Mouse (Mus musculus) megakaryocyte, embryonic 14.5 days (primary cell): Measurements from ENCODE around the gene Nt5c3. TPM values are rescaled to one million over a fixed set of nuclear protein-coding genes. Genes with fewer than 3 reads are reported as not detected.

ENCODE experiments used
- H3K27me3 ChIP-seq: replicated peaks from 2 replicates; pipeline ENCODE3; 2012; ENCODE audit warnings: inconsistent platforms
- H3K36me3 ChIP-seq: replicated peaks from 2 replicates; pipeline ENCODE3; 2012; ENCODE audit warnings: low read length, inconsistent platforms, mixed read lengths
- H3K4me1 ChIP-seq: 2 replicates; pipeline ENCODE4 v1.6.1; 2012; ENCODE audit warnings: inconsistent platforms
- H3K4me3 ChIP-seq: replicated peaks from 2 replicates; pipeline ENCODE3; 2012; ENCODE audit warnings: moderate library complexity, mild to moderate bottlenecking, inconsistent platforms
- H3K9me3 ChIP-seq: 2 replicates; pipeline ENCODE4 v1.6.1; 2012; ENCODE audit warnings: inconsistent platforms
- FLI1 ChIP-seq: IDR thresholded peaks from 2 replicates; pipeline ENCODE4 v1.6.1; 2012; ENCODE audit warnings: low read length, inconsistent platforms, mixed read lengths
- GATA1 ChIP-seq: IDR thresholded peaks from 3 replicates; pipeline ENCODE4 v1.6.1; 2012; ENCODE audit warnings: mixed read lengths, low read length, inconsistent platforms, borderline replicate concordance
- polyA plus RNA-seq: library from polyadenylated mRNA; stranded (reverse); fragments of >175 nt; gene quantifications from 2 replicates; pipeline ENCODE4 v1.2.3, GENCODE M21; 2012; ENCODE audit warnings: low replicate concordance; ENCODE audit not compliant: insufficient read depth

The Nt5c3 gene
- polyA plus RNA-seq, 1 experiment = 108 TPM

DNA sequence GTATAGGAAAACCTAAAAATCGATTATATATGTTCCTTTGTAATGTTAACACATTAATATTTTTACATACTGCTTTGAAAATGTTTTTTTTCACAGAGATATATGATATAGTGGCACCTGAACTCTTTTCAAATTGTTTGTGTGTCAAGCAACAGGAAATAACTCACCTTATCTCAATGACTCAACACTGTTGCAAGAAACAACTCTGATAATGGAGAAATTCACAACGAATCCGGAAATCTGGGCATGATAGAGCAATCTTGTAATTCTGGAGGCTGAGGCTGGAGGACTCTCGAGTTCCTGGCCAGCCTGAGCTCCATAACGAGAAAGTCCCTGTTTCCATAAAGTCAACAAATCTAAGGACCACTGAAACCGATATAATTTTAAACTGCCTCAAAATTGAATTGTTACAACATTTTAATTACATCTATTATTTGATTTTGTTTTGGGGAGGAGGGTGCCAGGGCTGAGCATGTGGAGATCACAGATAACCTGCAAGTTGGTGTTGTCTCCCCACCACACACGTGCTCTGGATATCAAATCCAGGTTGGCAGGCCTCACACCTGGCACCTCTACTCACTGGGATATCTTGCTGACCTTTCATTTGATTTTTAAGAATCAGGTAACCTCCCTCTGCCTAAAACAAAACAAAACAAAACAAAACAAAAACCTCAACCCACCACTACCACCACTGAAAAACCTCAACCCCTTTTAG lies 4.2 kb downstream of the Nt5c3 start:
- Histone ChIP-seq H3K36me3 (peaks cover 48% of the 10 kb centered on the region), H3K4me1 (peaks cover 66% of the 10 kb centered on the region), H3K27me3 (no peaks in the 10 kb centered on the region), H3K4me3 (peak overlapping the region; percentile 97), H3K9me3 (peaks cover 3% of the 10 kb centered on the region)
- TF ChIP-seq GATA1 (no peak), FLI1 (no peak)

DNA sequence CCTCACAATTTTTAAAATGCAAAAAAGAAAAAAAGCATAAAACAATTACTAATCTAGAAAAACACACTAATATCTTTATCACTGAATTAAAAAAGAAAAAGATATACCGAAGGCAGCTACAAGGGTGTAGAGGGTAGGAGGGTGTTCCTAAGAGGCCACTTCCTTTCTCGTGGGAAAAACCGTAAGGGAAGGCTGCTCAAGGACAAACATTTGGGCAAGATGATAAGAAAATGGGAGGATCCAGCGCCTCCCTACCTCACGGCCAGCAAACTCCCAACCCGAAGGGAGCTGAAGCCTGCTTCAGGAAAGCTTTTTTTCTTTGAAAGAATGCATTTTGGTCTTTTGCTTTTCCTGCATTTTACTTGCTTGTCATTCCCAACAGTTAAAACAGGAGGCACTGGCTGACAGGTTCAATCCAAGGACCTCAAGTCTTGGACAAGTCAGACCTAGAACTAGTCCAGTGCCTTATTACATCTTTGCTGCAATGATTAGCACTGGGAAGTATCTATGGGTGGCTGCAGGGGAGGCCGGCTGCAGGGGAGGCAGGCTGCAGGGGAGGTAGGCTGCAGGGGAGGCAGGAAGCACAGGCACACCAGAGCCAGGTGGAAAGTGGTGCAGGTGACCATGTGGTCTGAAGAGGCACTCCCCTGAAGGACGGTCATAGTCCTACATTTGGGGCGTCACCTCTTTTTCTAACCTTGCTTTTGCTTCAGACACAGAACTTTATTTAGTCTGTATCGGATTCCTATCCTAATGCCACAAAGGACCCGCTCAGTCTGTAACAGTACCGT lies 6.0 kb downstream of the Nt5c3 start:
- TF ChIP-seq GATA1 (no peak), FLI1 (no peak)
- H3K4me1 ChIP-seq = peaks cover 79% of the 10 kb centered on the region
- H3K36me3 ChIP-seq = peaks cover 60% of the 10 kb centered on the region
- H3K9me3 ChIP-seq = peaks cover 6% of the 10 kb centered on the region
- H3K27me3 ChIP-seq = no peaks in the 10 kb centered on the region
- peak overlapping the region; percentile 97 for H3K4me3 ChIP-seq

DNA sequence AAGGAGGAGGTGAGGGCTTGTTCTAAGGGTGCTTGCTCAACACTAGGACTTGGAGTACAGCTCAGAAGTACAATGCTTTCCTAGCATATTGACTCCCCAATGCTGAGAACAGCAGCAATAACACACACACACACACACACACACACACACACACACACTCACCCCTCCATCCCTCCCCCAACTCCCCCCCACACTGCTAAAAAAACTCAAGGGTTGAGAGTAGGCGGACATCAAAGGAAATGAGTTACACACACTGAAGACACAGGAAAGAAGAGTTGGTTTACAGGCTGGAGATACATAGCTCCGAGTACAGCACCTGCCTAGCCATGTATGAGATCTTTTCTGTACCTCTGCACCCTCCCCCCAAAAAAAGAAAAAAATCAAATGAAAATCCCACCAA lies 7.5 kb downstream of the Nt5c3 start:
- Histone ChIP-seq H3K27me3 (no peaks in the 10 kb centered on the region), H3K36me3 (peaks cover 66% of the 10 kb centered on the region), H3K4me1 (peaks cover 94% of the 10 kb centered on the region), H3K9me3 (peaks cover 6% of the 10 kb centered on the region), H3K4me3 (peak overlapping the region; percentile 97)
- TF ChIP-seq FLI1 (no peak), GATA1 (no peak)

DNA sequence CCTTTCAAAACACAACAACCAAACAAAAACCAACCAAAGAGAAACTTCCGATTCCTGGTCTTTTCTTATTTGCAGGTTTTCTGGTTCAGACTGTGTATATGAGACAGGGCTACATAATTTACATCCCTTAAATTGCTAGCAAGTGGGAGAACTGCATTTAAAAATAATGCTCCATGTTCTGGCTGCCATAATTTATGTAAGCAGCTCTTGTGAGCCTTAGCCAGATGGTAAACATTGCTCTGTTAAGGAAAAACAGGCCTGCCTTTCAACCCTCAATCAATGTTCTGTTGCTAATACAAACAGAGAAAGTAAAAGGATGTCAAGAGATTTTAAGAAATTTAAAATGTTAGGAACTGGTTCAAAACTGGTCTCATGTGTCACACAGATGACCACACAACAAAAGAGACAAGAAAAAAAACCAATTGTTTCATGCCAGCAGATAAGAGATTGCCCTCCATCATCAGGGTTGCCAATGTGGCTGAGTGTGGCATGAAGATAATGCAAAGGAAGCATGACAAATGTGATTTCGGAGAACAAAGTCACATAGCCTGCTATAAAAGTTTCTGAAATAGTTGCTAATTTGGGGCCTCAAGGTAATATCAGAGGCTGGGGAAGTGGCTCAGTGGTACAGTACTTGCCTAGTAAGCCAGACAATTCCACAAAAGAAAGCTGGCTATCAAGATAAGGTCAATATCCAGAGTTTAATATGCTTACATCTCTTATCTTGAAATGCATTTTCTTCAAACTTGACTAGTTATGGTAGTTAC lies 10.5 kb downstream of the Nt5c3 start:
- Histone ChIP-seq H3K4me1 (peaks cover 98% of the 10 kb centered on the region), H3K9me3 (peaks cover 6% of the 10 kb centered on the region), H3K27me3 (no peaks in the 10 kb centered on the region), H3K4me3 (peak overlapping the region; percentile 83), H3K36me3 (peaks cover 68% of the 10 kb centered on the region)
- peak; percentile 95; the same call in 2 of the 3 replicates for TF ChIP-seq GATA1
- TF ChIP-seq FLI1 = no peak

DNA sequence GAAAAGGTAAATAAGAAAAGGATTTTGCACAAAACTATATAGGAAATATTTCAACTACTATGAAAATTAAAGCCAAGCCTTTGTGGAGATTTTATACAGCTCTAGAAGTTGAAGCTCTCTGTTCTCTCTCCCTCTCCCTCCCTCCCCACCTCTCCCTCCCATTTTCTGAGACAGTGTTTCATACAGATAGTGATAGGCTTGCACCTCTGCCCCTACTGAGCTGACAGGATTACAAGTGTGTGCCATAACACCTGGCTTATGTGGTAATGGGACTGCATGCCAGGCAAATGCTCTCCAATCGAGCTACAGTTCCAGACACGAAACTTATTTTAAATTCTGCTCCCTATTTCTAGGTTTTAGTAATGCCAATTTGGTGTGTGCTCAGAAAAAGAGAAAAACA lies 12.8 kb downstream of the Nt5c3 start:
- no peak for TF ChIP-seq GATA1
- no peak for TF ChIP-seq FLI1
- H3K36me3 ChIP-seq = peaks cover 80% of the 10 kb centered on the region
- no peaks in the 10 kb centered on the region for H3K27me3 ChIP-seq
- H3K4me1 ChIP-seq = peaks cover 99% of the 10 kb centered on the region
- H3K4me3 ChIP-seq = peak overlapping the region; percentile 76
- H3K9me3 ChIP-seq = peaks cover 6% of the 10 kb centered on the region

DNA sequence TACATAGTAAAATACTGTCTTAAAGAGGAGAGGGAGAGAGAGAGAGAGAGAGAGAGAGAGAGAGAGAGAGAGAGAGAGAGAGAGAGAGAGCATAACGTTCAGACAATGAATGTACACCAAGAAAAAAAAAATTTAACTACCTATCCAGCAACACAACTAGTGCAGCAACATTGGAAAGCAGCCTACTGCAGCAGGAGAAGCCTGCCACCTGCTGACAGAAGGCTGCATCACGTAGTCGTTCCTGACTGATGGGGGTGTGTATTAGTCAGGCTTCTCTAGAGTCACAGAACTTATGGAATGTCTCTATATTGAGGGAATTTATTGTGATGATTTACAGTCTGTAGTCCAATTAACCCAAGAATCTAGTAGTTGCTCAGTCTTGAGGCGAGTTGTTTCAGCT lies 14.8 kb downstream of the Nt5c3 start:
- Histone ChIP-seq H3K27me3 (no peaks in the 10 kb centered on the region), H3K4me1 (peaks cover 99% of the 10 kb centered on the region), H3K36me3 (peaks cover 80% of the 10 kb centered on the region), H3K9me3 (no peaks in the 10 kb centered on the region), H3K4me3 (peak overlapping the region; percentile 69)
- TF ChIP-seq GATA1 = no peak
- no peak for TF ChIP-seq FLI1

DNA sequence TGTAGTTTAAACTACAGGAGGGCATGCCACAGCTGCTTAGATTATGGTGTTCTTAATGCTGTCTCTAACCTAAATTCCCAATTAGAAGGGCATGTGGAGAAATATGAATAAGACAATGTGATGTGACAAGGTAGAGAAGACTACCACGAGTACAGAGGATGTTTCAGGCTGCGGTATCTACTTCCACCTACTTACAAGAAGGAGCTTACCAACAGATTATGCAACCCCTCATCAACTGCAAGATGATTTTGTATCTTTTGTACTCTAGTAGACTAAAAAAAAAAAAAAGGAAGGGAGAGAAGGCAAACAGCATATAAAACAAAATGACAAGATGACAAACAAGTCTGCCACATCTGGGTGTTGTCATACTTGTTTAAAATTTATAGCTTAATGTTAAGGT lies 15.3 kb downstream of the Nt5c3 start:
- Histone ChIP-seq H3K27me3 (no peaks in the 10 kb centered on the region), H3K4me3 (peak overlapping the region; percentile 72), H3K9me3 (no peaks in the 10 kb centered on the region), H3K36me3 (peaks cover 83% of the 10 kb centered on the region), H3K4me1 (peaks cover 99% of the 10 kb centered on the region)
- TF ChIP-seq GATA1 (no peak), FLI1 (no peak)

DNA sequence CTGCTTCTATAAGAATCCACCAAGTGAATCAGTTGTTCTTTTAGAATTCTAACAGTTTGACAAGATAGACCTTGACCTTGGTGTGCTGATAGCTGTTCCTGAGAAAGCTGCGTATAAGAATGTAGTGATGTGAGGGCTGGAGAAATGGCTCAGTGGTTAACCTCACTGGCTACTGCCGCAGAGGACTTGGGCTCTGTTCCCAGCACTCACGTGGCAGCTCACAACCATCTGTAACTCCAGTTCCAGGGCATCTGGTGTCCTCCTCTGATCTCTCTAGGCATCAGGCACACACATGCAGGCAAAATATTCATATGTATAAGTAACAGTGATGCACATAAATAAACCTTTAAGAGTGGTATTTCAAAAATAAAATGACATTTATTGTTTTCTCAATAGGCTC lies 15.8 kb downstream of the Nt5c3 start:
- no peaks in the 10 kb centered on the region for H3K9me3 ChIP-seq
- peaks cover 82% of the 10 kb centered on the region for H3K36me3 ChIP-seq
- H3K27me3 ChIP-seq = no peaks in the 10 kb centered on the region
- H3K4me1 ChIP-seq = peaks cover 99% of the 10 kb centered on the region
- peak overlapping the region; percentile 70 for H3K4me3 ChIP-seq
- TF ChIP-seq GATA1 (no peak), FLI1 (no peak)

DNA sequence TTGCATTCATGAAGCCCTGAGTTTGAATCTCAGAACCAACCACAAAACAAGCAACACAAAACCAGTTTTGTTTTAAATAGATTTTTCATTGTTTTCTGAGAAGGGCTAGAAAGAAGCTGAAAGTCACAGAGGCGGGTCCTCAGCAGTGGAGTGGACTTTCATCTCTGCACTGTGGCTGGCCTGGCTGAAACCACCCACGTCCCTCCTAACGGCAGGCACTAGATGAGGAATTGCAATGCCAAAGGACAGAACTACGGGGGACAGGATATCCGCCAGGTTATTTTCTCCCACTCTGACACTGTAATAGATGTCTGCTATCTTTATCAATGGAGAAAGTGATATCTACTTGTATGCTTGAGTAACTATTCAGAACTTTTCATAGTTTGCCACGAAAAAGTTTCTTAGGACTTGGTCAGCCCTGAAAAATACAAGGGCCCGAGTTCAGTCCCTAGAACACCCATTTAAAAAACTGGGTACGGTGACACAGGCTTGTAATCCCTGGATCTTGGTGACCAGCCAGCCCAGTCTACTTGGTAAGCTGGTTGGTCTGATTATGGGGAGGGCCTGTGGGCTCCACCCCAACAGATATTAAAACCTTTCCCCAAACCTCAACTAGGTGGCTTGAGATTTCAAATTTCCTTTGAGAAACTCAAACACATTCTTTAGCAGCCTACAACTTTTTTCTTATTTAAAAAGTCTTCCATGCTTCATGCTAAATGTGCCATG lies 17.4 kb downstream of the Nt5c3 start:
- Histone ChIP-seq H3K36me3 (peaks cover 71% of the 10 kb centered on the region), H3K27me3 (no peaks in the 10 kb centered on the region), H3K4me3 (peak overlapping the region; percentile 71), H3K4me1 (peaks cover 95% of the 10 kb centered on the region), H3K9me3 (no peaks in the 10 kb centered on the region)
- TF ChIP-seq GATA1 (no peak), FLI1 (no peak)
